Mouse (Mus musculus) midbrain, embryonic 10.5 days (tissue): ENCODE data around the gene Rrm1. TPM values are rescaled to one million over a fixed set of nuclear protein-coding genes. Genes with fewer than 3 reads are reported as not detected.

ENCODE experiments used
- DNase-seq: peaks from one replicate; pipeline ENCODE4 v3.0.0-alpha.2; 2017; ENCODE audit warnings: low spot score
- H3K27ac ChIP-seq: fragments of 300-500 bp; sonication (generic); replicated peaks from 2 replicates; pipeline ENCODE4 v1.5.1; 2016; ENCODE audit warnings: mild to moderate bottlenecking
- H3K27me3 ChIP-seq: fragments of 300-500 bp; sonication (generic); 2 replicates; pipeline ENCODE4 v1.6.1; 2016; ENCODE audit warnings: low read depth, mild to moderate bottlenecking; ENCODE audit not compliant: poor library complexity, severe bottlenecking
- H3K36me3 ChIP-seq: fragments of 300-500 bp; sonication (generic); 2 replicates; pipeline ENCODE4 v1.6.1; 2016; ENCODE audit warnings: mild to moderate bottlenecking, moderate library complexity
- H3K4me1 ChIP-seq: fragments of 300-500 bp; sonication (generic); 2 replicates; pipeline ENCODE4 v1.6.1; 2016
- H3K4me3 ChIP-seq: fragments of 300-500 bp; sonication (generic); 2 replicates; pipeline ENCODE4 v1.5.1; 2016; ENCODE audit warnings: mild to moderate bottlenecking, moderate library complexity
- H3K9me3 ChIP-seq: fragments of 300-500 bp; sonication (generic); replicated peaks from 2 replicates; pipeline ENCODE4 v1.6.1; 2016; ENCODE audit warnings: mild to moderate bottlenecking
- WGBS: fragments of 180-500 bp; shearing (Covaris S2); methylation state at CpG from one replicate; pipeline ENCODE4 v1.1.7; 2016; 5-methylcytosine and 5-hydroxymethylcytosine counted together
- polyA plus RNA-seq: library from polyadenylated mRNA; unstranded; fragments of >200 nt; fragmentation: Nextera tagmentation; extraction: Ambion mirVana; gene quantifications from 2 replicates; pipeline ENCODE4 v1.2.1, GENCODE M21; 2016

Gene Rrm1
- polyA plus RNA-seq, 1 experiment from 2014 or later: 274 TPM

DNA sequence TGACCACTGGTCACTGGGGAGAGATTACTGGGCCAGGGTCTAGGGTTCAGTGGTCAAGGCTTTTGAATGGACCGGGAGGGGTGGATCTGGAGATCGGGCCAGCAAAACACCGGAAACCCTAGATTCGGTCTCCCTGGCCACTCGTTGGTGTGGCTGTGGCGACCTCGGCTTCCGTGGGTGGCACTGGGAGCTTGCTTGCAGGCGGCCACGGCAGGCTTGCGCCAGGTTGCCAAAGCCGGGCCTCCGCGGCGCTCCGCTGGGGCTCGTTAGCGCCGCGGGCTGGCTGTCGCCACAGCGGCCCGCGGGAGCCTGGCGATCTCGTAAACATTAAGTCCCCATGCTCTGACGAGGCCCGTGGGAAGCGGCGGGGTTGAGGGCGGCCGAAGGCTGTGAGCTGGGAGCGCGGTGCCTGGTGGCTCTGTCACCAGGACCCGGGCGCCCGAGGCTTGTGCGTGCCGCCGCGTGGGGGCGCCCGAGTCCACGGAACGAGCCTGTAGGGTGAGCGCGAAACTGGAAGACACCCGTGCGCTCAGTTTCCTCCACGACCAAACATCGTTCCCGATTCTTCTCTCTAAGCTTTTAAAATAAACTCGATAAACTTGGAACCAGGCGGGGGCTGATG lies 71.4 kb downstream of the Rrm1 start:
- Histone ChIP-seq H3K27me3 (peaks cover 47% of the 10 kb centered on the region), H3K9me3 (no peaks in the 10 kb centered on the region), H3K27ac (peak overlapping the region; percentile 85), H3K36me3 (no peaks in the 10 kb centered on the region), H3K4me1 (peaks cover 4% of the 10 kb centered on the region), H3K4me3 (peak overlapping the region; percentile 65)
- DNase-seq: peak; percentile 88
- WGBS: under 1% methylated on average over 54 of the region's 54 CpGs

DNA sequence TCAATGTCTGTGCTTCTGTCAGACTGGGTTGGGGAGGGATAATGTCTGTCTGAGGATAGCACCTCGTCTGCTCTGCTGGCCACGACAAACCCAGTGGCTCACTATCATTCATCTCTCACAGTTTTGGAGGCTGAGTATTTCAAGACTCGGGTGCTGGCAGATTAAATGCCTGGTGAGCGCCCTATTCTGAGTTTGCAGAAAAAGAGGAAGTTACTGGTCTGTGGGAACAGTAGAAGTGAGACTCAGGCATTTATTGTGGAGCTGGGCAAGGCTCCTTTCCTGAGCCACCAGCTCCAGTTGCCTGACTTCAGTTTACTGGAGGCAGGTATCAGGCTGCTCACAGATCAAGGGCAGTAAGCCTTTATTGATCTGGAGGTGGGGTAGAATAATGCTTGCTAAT lies 72.6 kb downstream of the Rrm1 start:
- H3K27ac ChIP-seq: no peak overlapping the region
- WGBS: 81% methylated on average over 4 of the region's 4 CpGs
- DNase-seq: no peak
- H3K4me1 ChIP-seq: peaks cover 4% of the 10 kb centered on the region
- no peaks in the 10 kb centered on the region for H3K36me3 ChIP-seq
- H3K27me3 ChIP-seq: peaks cover 47% of the 10 kb centered on the region
- no peaks in the 10 kb centered on the region for H3K9me3 ChIP-seq
- H3K4me3 ChIP-seq: no peak overlapping the region

DNA sequence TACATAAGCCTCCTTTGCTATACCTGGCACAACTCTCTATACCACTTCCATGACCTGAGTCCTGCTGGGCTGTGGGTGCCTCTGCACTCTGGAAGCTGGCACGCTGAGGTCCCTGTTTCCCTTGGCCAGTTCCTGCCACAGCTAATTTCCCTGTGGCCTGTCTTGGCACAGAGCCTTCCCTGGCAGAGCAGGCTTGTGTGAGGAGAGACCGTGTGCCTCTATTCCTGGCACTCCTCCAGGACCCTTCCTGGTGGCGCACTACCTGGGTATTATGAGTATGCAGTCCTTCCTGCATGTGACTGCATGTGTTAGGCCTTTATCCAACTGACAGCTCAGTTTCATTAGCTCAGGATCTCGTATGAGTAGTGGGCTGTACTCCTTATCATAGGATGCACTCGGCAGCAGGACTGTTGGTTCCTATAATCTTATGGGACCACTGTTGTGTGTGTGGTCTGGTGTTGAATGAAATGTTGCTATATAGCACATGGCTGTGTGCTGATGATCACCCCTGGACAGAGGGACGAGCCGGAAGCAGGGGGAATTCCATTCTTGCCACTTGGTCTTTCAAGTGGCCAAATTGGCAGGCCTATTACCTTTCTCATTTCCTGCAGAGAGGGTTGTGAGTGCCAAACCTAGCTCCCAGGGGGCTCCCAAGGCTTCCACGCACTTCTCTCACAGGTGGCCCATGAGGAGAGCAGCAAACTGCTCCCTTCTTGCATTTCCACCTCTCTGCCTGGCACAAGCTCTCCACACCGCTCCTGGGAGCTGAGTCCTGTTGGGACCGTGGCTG lies 75.0 kb downstream of the Rrm1 start:
- no peak for DNase-seq
- no peaks in the 10 kb centered on the region for H3K36me3 ChIP-seq

DNA sequence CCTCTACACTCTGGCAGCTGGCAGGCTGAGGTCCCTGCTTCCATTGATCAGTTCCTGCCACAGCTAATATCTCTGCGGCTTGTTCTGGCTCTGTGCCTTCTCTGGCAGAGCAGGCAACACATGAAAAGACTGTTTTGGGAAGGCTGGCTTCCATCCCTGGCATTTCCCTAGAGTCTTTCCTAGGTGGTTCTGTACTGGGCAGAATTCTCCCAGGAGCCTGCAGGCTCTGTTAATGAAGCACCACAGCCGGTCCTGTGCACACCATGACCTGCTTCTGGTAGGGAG lies 75.5 kb downstream of the Rrm1 start:
- WGBS: 89% methylated on average over 2 of the region's 2 CpGs
- Histone ChIP-seq H3K4me1 (peaks cover 4% of the 10 kb centered on the region), H3K36me3 (no peaks in the 10 kb centered on the region), H3K9me3 (no peaks in the 10 kb centered on the region), H3K27me3 (peaks cover 36% of the 10 kb centered on the region), H3K4me3 (no peak overlapping the region), H3K27ac (no peak overlapping the region)
- no peak for DNase-seq

More for the DNA sequence above, 75.0 kb downstream of the Rrm1 start:
- H3K27ac ChIP-seq: no peak overlapping the region
- H3K4me3 ChIP-seq: no peak overlapping the region
- WGBS: 86% methylated on average over 10 of the region's 10 CpGs
- H3K9me3 ChIP-seq: no peaks in the 10 kb centered on the region
- peaks cover 41% of the 10 kb centered on the region for H3K27me3 ChIP-seq
- H3K4me1 ChIP-seq: peaks cover 4% of the 10 kb centered on the region

Other genes with a start within 250 kb of the Rrm1 start
- gene Nup98, start 231.5 kb upstream of the Rrm1 start, polyA plus RNA-seq: 43.9 and 44.4 TPM in 2 replicates
- 48.7 and 49.2 TPM in 2 replicates for gene Pgap2, start 231.5 kb upstream of the Rrm1 start, polyA plus RNA-seq
- 34.8 and 34.9 TPM in 2 replicates for gene Rhog, start 185.6 kb upstream of the Rrm1 start, polyA plus RNA-seq
- gene Stim1, start 173.9 kb upstream of the Rrm1 start, polyA plus RNA-seq: 11.7 and 12.4 TPM in 2 replicates
- 0.35 TPM in 2 replicates for gene Olfr543, start 40.0 kb downstream of the Rrm1 start, polyA plus RNA-seq
- 0.11 and 0.17 TPM in 2 replicates for gene Olfr544, start 46.6 kb downstream of the Rrm1 start, polyA plus RNA-seq
- 0.05 and 0.11 TPM in 2 replicates for gene Olfr545, start 57.9 kb downstream of the Rrm1 start, polyA plus RNA-seq
- gene Olfr547, start 93.1 kb downstream of the Rrm1 start, polyA plus RNA-seq: not detected in 2 replicates
- not detected in 2 replicates for gene Olfr548-ps1, start 99.2 kb downstream of the Rrm1 start, polyA plus RNA-seq
- gene Olfr549, start 108.2 kb downstream of the Rrm1 start, polyA plus RNA-seq: not detected in 2 replicates
- 0.15 and 0.52 TPM in 2 replicates for gene Trim21, start 123.8 kb downstream of the Rrm1 start, polyA plus RNA-seq
- not detected in 2 replicates for gene Olfr550, start 129.7 kb downstream of the Rrm1 start, polyA plus RNA-seq
- not detected in 2 replicates for gene Olfr551, start 150.2 kb downstream of the Rrm1 start, polyA plus RNA-seq
- not detected in 2 replicates for gene Olfr552, start 156.1 kb downstream of the Rrm1 start, polyA plus RNA-seq
- gene Olfr553, start 176.5 kb downstream of the Rrm1 start, polyA plus RNA-seq: not detected in 2 replicates
- gene Olfr554, start 196.7 kb downstream of the Rrm1 start, polyA plus RNA-seq: not detected in 2 replicates
- gene Olfr555, start 217.1 kb downstream of the Rrm1 start, polyA plus RNA-seq: not detected in 2 replicates
- gene Olfr556, start 223.2 kb downstream of the Rrm1 start, polyA plus RNA-seq: not detected in 2 replicates
- 10.1 and 11.8 TPM in 2 replicates for gene Trim68, start 245.6 kb downstream of the Rrm1 start, polyA plus RNA-seq